Mouse (Mus musculus): ENCODE measurements around the gene Cd59b.

- TF ChIP-seq CTCF (IDR thresholded peaks at IDR 0.05; ENCODE audit: extremely low read depth, insufficient read depth, insufficient read length, insufficient replicate concordance): no peak
- TF ChIP-seq POLR2A (IDR thresholded peaks at IDR 0.05; ENCODE audit: low read depth, low read length): no peak
Observed at GRCm38 (mm10) chr2:104058954-104059353, 10.7 kb upstream of the Cd59b start.

Measured in spleen, adult 2 months (tissue).